Mouse (Mus musculus): ENCODE measurements around the gene Ppp4r2.

DNA sequence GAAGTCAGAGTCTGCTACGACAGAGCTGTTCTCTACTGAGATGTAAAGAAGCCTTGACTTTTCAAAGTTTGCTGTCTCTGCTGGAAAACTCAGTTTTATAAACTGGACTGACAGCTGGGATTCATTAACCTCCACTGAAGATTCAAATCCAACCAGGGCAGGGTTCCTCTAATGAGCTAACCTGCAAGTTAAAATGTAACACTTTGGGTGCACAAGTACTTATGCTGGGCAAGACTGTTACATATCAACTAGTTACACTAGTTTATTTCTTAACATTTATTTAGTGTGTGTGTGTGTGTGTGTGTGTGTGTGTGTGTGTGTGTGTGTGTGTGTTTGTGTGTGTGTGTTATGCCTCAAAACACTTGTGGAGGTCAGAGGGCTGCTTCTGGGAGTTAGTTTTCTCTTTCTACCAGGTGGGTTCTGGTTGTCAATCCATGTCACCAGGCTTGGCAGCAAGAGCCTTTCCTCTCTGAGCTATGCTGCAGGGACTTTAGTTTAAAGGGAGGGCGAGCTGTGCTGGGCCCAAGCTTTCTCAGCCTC, 76.8 kb downstream of the Ppp4r2 start:
- TF ChIP-seq EP300 (optimal IDR thresholded peaks at IDR 0.05) (no peak), CTCF (IDR thresholded peaks at IDR 0.05; ENCODE audit: low read depth) (no peak)
